Mouse (Mus musculus): ENCODE data around the gene Dis3l2.

DNA sequence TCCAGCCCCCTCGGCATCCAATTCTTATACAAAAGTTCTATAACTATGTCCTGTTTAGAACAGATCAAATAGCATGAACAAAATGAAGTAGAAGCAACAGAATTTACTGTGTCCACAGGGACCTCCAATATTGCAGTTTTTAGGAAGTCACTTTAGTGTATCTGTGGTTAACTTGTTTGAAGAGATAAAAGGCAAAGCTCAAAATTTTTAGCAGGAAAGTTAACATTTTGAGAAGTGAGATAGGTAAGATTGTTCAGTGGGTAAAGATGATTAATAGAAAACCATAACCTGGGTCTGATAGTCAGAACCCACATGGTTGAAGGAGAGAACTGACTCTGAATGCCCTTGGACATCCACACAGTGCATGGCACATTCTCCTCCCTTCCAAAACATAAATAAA is 32.8 kb downstream of the Dis3l2 start:
- TF ChIP-seq POLR2A (IDR thresholded peaks at IDR 0.05; ENCODE audit: borderline replicate concordance, control insufficient read depth, low read depth, low read length) = no peak
- TF ChIP-seq CTCF (IDR thresholded peaks at IDR 0.05; ENCODE audit: control insufficient read depth, insufficient read depth, low read length) = no peak

All from bone marrow, adult 2 months (tissue).